Mouse (Mus musculus) heart, postnatal 0 days (tissue): ENCODE results near the gene Gmppb.

Source experiments
- CTCF ChIP-seq: IDR thresholded peaks from 2 replicates; pipeline ENCODE4 v1.5.1; 2016; ENCODE audit warnings: antibody characterized with exemption, control low read depth, low read depth
- EP300 ChIP-seq: IDR thresholded peaks from 2 replicates; pipeline ENCODE4 v1.6.1; 2016; ENCODE audit warnings: antibody characterized with exemption, low read depth

GRCm38 (mm10) chr9:108008041-108008440 lies 41.0 kb upstream of the Gmppb start:
- TF ChIP-seq CTCF, result no peak
- no peak for TF ChIP-seq EP300
